Mouse (Mus musculus) megakaryocyte, embryonic 14.5 days (primary cell): ENCODE data around the gene Rab11fip5.

Source experiments
- FLI1 ChIP-seq: IDR thresholded peaks from 2 replicates; pipeline ENCODE4 v1.6.1; 2012; ENCODE audit warnings: low read length, inconsistent platforms, mixed read lengths
- GATA1 ChIP-seq: IDR thresholded peaks from 3 replicates; pipeline ENCODE4 v1.6.1; 2012; ENCODE audit warnings: mixed read lengths, low read length, inconsistent platforms, borderline replicate concordance

GRCm38 (mm10) chr6:85348133-85348532 lies 26.3 kb downstream of the Rab11fip5 start:
- TF ChIP-seq GATA1 = no peak
- TF ChIP-seq FLI1 = no peak
